Mouse (Mus musculus) lung, postnatal 0 days (tissue): Measurements from ENCODE around the gene Gm20517.

Experiments
- CTCF ChIP-seq: IDR thresholded peaks from 2 replicates; pipeline ENCODE4 v1.5.1; 2016; ENCODE audit warnings: antibody characterized with exemption, mild to moderate bottlenecking
- EP300 ChIP-seq: IDR thresholded peaks from 2 replicates; pipeline ENCODE4 v1.6.1; 2016; ENCODE audit warnings: antibody characterized with exemption, mild to moderate bottlenecking, control low read depth

- TF ChIP-seq EP300 (no peak), CTCF (no peak)
These were observed 66.8 kb downstream of the Gm20517 start for GRCm38 (mm10) chr17:47678238-47678637.
